Mouse (Mus musculus) kidney, postnatal 0 days (tissue): ENCODE measurements at regions not wholly inside any gene's neighbourhood (a gene's known extent, or its start where the extent isn't known, plus 50 kb on each side); places are given as distances from the start of the nearest gene placed in this dataset.

ENCODE experiments used
- ATAC-seq: fragments of 200-750 bp; cut with Nextera tagmentation; replicated peaks from 2 replicates; pipeline ENCODE4 v1.8.0; 2017; ENCODE audit warnings: low read depth, moderate number of reproducible peaks, moderate TSS enrichment, moderate library complexity; ENCODE audit not compliant: low FRiP score
- DNase-seq: peaks from one replicate; pipeline ENCODE4 v3.0.0-alpha.2; 2016; ENCODE audit warnings: low spot score
- H3K27ac ChIP-seq: fragments of 300-500 bp; sonication (generic); 2 replicates; pipeline ENCODE4 v1.5.1; 2014; ENCODE audit warnings: mild to moderate bottlenecking
- H3K27me3 ChIP-seq: fragments of 300-500 bp; sonication (generic); 2 replicates; pipeline ENCODE4 v1.6.1; 2014; ENCODE audit warnings: low read length, mixed read lengths; ENCODE audit not compliant: insufficient read depth
- H3K36me3 ChIP-seq: fragments of 300-500 bp; sonication (generic); 2 replicates; pipeline ENCODE4 v1.6.1; 2014; ENCODE audit warnings: low read length, mixed read lengths; ENCODE audit not compliant: insufficient read depth
- H3K4me1 ChIP-seq: fragments of 300-500 bp; sonication (generic); replicated peaks from 2 replicates; pipeline ENCODE4 v1.6.1; 2014; ENCODE audit warnings: antibody characterized with exemption, low read length, mixed read lengths; ENCODE audit not compliant: insufficient read depth
- H3K4me2 ChIP-seq: fragments of 300-500 bp; sonication (generic); 2 replicates; pipeline ENCODE4 v1.6.1; 2014; ENCODE audit warnings: mild to moderate bottlenecking, low read length, moderate library complexity, mixed read lengths
- H3K4me3 ChIP-seq: fragments of 300-500 bp; sonication (generic); replicated peaks from 2 replicates; pipeline ENCODE4 v1.5.1; 2014; ENCODE audit warnings: low read depth, low read length
- H3K9ac ChIP-seq: fragments of 300-500 bp; sonication (generic); 2 replicates; pipeline ENCODE4 v1.6.1; 2014; ENCODE audit warnings: low read depth, low read length
- H3K9me3 ChIP-seq: fragments of 300-500 bp; sonication (generic); replicated peaks from 2 replicates; pipeline ENCODE4 v1.6.1; 2016; ENCODE audit warnings: low read length, inconsistent platforms, mixed read lengths
- CTCF ChIP-seq: IDR thresholded peaks from 2 replicates; pipeline ENCODE4 v1.5.1; 2016; ENCODE audit warnings: antibody characterized with exemption, low read depth, mild to moderate bottlenecking, moderate library complexity
- WGBS: fragments of 180-500 bp; shearing (Covaris S2); extraction: QIAGEN DNeasy Blood & Tissue Kit; methylation state at CpG from one replicate; pipeline ENCODE4 v1.1.7; 2014; 5-methylcytosine and 5-hydroxymethylcytosine counted together

DNA sequence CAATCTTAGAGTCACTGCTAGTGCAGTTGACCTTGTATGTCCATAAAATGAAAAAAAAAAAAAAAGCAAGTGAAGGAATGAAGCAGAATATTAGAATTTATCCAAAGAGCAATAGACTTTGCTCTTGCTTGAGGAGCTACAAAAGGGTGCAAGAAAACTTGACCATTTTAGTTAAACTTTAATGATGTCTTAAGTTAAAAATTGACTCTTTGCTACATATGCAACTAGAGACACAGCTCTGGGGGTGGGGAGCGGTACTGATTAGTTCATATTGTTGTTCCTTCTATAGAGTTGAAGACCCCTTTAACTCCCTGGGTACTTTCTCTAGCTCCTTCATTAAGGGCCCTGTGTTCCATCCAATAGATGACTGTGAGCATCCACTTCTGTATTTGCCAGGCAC, 915.0 kb upstream of the Gm8797 start:
- peak; percentile 12 for DNase-seq
- no peaks in the 10 kb centered on the region for H3K36me3 ChIP-seq
- no peak for TF ChIP-seq CTCF
- H3K4me2 ChIP-seq: no peak overlapping the region
- 72% methylated on average over 1 of the region's 1 CpGs for WGBS
- H3K4me3 ChIP-seq: no peak overlapping the region
- H3K27me3 ChIP-seq: no peaks in the 10 kb centered on the region
- no peaks in the 10 kb centered on the region for H3K9me3 ChIP-seq
- H3K4me1 ChIP-seq: no peaks in the 10 kb centered on the region
- ATAC-seq: no peak
- H3K9ac ChIP-seq: no peak overlapping the region
- H3K27ac ChIP-seq: no peak overlapping the region

DNA sequence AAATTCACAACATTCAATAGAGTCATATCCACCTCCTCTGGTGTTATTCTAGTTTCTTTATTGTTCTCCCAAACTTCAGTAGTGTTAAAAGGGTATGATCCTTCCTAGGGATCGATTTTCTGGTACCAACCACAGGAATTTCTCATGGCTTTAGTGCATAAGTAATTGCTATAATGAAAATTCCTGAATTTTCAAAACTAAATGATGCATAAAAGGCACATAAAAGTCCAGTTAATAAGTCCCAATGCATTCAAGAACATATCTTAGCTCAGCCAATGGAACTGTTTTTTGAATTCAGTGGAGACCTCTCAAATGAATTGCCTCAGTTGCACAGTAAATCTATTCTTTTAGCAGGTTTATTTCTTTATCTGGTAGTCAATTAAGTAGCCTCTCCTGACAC, 913.7 kb upstream of the Gm8797 start:
- TF ChIP-seq CTCF: no peak
- no peak for ATAC-seq
- WGBS: 42% methylated on average over 1 of the region's 1 CpGs
- no peaks in the 10 kb centered on the region for H3K4me1 ChIP-seq
- DNase-seq: peak; percentile 2
- H3K36me3 ChIP-seq: no peaks in the 10 kb centered on the region
- no peak overlapping the region for H3K27ac ChIP-seq
- no peaks in the 10 kb centered on the region for H3K9me3 ChIP-seq
- no peak overlapping the region for H3K4me3 ChIP-seq
- H3K9ac ChIP-seq: no peak overlapping the region
- H3K4me2 ChIP-seq: no peak overlapping the region
- no peaks in the 10 kb centered on the region for H3K27me3 ChIP-seq

DNA sequence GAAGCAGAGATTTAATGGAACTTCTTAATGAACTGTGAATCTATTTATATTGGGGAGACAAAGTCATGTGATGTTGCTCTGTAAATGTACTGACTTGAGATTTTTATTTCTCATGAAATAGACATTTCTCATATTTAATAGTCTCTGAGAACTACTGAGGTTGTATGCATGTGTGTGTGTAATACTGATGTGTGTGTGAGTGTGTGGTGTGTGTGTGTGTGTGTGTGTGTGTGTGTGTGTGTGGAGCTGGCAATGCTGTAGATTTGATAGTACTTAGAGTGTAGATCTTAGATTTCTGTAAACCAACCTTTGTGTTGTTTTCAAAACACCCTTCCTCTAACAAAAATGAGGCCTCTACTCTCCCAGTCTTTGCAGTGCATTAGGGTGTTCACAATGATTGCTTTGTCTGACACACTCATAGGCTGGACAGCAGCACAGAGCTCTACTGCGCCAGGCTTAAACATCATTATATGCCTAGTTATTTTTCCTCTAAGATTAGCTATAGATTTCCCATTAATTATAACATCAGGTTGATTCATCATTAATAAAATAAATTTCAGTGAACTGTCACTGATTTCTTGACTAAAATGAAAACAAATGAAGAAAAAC, 895.5 kb upstream of the Gm8797 start:
- H3K4me3 ChIP-seq: no peak overlapping the region
- TF ChIP-seq CTCF: no peak
- no peak overlapping the region for H3K27ac ChIP-seq
- H3K27me3 ChIP-seq: no peaks in the 10 kb centered on the region
- no peak for ATAC-seq
- no peaks in the 10 kb centered on the region for H3K4me1 ChIP-seq
- no peak for DNase-seq
- no peaks in the 10 kb centered on the region for H3K9me3 ChIP-seq
- WGBS: 95% methylated on average over 1 of the region's 1 CpGs
- H3K36me3 ChIP-seq: no peaks in the 10 kb centered on the region
- no peak overlapping the region for H3K4me2 ChIP-seq
- no peak overlapping the region for H3K9ac ChIP-seq

DNA sequence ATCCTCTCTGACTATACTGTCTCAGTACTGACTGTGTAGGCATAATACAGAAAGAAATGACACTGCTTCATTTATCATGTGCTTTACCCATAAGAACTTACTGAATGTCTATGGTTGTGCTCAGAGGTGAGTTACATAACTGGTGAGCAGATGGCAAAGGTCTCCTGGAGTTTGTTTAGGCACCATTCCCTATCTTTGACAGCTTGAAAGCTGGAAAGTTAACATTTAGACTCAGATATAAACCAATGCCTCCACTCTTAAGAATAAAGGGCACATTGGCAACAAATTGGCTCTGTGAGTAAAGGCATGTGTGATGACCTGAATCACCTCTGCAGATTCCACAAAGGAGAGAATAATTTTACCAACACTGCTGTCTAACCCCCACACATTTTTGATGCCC, 894.0 kb upstream of the Gm8797 start:
- Histone ChIP-seq H3K36me3 (no peaks in the 10 kb centered on the region), H3K4me1 (no peaks in the 10 kb centered on the region), H3K27ac (no peak overlapping the region), H3K9ac (no peak overlapping the region), H3K9me3 (no peaks in the 10 kb centered on the region), H3K27me3 (no peaks in the 10 kb centered on the region), H3K4me3 (no peak overlapping the region), H3K4me2 (no peak overlapping the region)
- ATAC-seq (no peak), DNase-seq (no peak)
- TF ChIP-seq CTCF: no peak

DNA sequence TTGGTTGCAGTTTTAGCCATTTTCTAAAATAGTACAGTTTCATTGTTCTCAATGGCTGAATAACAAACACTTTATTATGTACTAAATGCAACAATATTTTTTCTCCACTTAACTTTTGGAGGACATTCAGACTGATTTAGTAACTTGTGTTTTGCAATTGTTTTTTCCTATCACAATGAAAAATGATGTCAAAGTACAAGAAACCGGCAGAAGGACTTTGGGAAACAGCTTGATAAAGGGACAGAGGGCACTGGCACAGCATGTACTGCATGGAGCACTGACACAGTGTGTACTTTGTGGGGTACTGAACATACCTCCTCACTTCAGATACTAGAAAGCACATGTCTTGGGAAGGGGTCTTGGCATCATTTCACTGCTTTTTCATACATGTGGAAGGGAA, 884.4 kb upstream of the Gm8797 start:
- no peaks in the 10 kb centered on the region for H3K36me3 ChIP-seq
- no peak for DNase-seq
- no peaks in the 10 kb centered on the region for H3K27me3 ChIP-seq
- H3K9ac ChIP-seq: no peak overlapping the region
- 56% methylated on average over 1 of the region's 1 CpGs for WGBS
- no peak for TF ChIP-seq CTCF
- no peak for ATAC-seq
- no peak overlapping the region for H3K27ac ChIP-seq
- H3K4me2 ChIP-seq: no peak overlapping the region
- H3K4me3 ChIP-seq: no peak overlapping the region
- no peaks in the 10 kb centered on the region for H3K4me1 ChIP-seq
- no peaks in the 10 kb centered on the region for H3K9me3 ChIP-seq

DNA sequence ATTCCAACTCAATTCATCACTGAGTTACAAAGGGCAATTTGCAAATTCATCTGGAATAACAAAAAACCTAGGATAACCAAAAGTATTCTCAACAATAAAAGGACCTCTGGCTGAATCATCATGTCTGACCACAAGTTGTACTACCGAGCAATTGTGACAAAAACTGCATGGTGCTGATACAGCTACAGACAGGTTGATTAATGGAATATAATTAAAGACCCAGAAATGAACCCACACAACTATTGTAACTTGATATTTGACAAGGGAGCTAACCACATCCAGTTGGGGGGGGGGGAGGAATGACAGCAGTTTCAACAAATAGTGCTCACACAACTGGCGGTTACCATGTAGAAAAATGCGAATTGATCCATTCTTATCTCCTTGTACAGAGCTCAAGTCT, 864.7 kb upstream of the Gm8797 start:
- DNase-seq: no peak
- no peak for TF ChIP-seq CTCF
- no peaks in the 10 kb centered on the region for H3K9me3 ChIP-seq

DNA sequence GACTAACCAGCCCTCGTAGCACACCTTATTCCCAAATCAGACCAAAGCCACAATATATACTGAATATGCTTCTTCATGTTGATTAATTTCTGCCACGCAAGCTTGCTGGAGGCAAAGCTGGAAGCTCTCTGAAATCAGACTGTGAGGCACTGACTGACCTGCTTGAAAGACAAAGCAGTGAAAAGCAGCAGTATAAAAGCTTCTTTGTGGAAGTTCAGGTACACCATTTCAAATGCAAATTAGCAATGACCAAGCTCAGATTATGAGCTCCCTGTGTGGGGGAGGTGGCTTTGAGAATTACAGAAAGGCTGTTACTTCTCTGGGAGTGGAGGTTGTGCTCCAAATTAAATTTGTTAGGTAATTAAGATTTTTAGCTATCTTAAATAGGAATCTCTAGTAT, 857.5 kb upstream of the Gm8797 start:
- Histone ChIP-seq H3K36me3 (no peaks in the 10 kb centered on the region), H3K27me3 (no peaks in the 10 kb centered on the region), H3K9ac (no peak overlapping the region), H3K9me3 (0 out of 2 replicates have a peak, but pooled peaks cover 3% of the 10 kb centered on the region), H3K27ac (no peak overlapping the region), H3K4me2 (no peak overlapping the region), H3K4me1 (no peaks in the 10 kb centered on the region), H3K4me3 (no peak overlapping the region)
- DNase-seq: no peak
- no peak for TF ChIP-seq CTCF
- WGBS: 89% methylated on average over 2 of the region's 2 CpGs
- ATAC-seq: no peak

More for the DNA sequence above, 864.7 kb upstream of the Gm8797 start:
- no peaks in the 10 kb centered on the region for H3K36me3 ChIP-seq
- H3K4me2 ChIP-seq: no peak overlapping the region
- no peak overlapping the region for H3K4me3 ChIP-seq
- no peaks in the 10 kb centered on the region for H3K4me1 ChIP-seq
- no peak overlapping the region for H3K9ac ChIP-seq
- 76% methylated on average over 3 of the region's 3 CpGs for WGBS
- ATAC-seq: no peak
- H3K27ac ChIP-seq: no peak overlapping the region
- H3K27me3 ChIP-seq: no peaks in the 10 kb centered on the region
